Mouse (Mus musculus) gastrocnemius, postnatal 36 days (tissue): ENCODE results near the gene Rhox4a2. TPM values are rescaled to one million over a fixed set of nuclear protein-coding genes. Genes with fewer than 3 reads are reported as not detected.
"Not testable (repeated sequence)": the region's sequence is repeated elsewhere in the genome, so short reads cannot be mapped to it uniquely, and the experiment has no call there.

Experiments
- DNase-seq, 2 experiments: peaks; one replicate each; pipeline ENCODE4 v3.0.0; 2022
- intact Hi-C: fragments of 180-260 bp; cut with DNase I; formaldehyde crosslinking; loops from one replicate; pipeline ENCODE4 v1.15.1; 2025
- long read RNA-seq, 2 experiments: library from polyadenylated mRNA; stranded (forward); transcript quantifications; one replicate each; pipeline ENCODE4 v2.0.0; 2021
- total RNA-seq, 2 experiments: library from RNA; stranded (reverse); gene quantifications; 2 replicates each; pipeline ENCODE4 v1.2.3; 2021

The Rhox4a2 gene
- total RNA-seq = not detected
- long read RNA-seq, experiment 1 = 0 reads
- long read RNA-seq, experiment 2 = 0 reads

GRCm38 (mm10) chrX:37390548-37390947 lies at the start of gene Rhox4a2:
Gene Rhox4a2 (plus strand): TSS chrX:37390848.
- intact Hi-C loops, DNase-seq: not testable (repeated sequence)

- intact Hi-C loops, DNase-seq: not testable (repeated sequence)
Measured at GRCm38 (mm10) chrX:37379728-37380127, 10.9 kb upstream of the Rhox4a2 start, which contains the start of gene Rhox3a2. Gene Rhox3a2 (plus strand): TSS chrX:37380028.

- intact Hi-C loops, DNase-seq: not testable (repeated sequence)
Measured at GRCm38 (mm10) chrX:37411767-37412166, 21.1 kb downstream of the Rhox4a2 start, which contains the start of gene Rhox2b. Gene Rhox2b (plus strand): TSS chrX:37412067.

GRCm38 (mm10) chrX:37432194-37432593 lies 41.5 kb downstream of the Rhox4a2 start, which contains the start of gene Rhox4b:
Gene Rhox4b (plus strand): TSS chrX:37432494.
- intact Hi-C loops, DNase-seq: not testable (repeated sequence)

Other genes with a start within 250 kb of the Rhox4a2 start
- gene Akap14, start 222.0 kb upstream of the Rhox4a2 start, total RNA-seq = not detected
- 100 to 1,000 TPM; 353 to 410 TPM for gene Ndufa1, start 199.7 kb upstream of the Rhox4a2 start, total RNA-seq
- gene Rnf113a1, start 199.6 kb upstream of the Rhox4a2 start, total RNA-seq = 1 to 10 TPM; 1.9 to 3.4 TPM
- not detected for gene Gm9, start 179.8 kb upstream of the Rhox4a2 start, total RNA-seq
- not detected for gene Rhox1, start 168.6 kb upstream of the Rhox4a2 start, total RNA-seq
- gene Rhox2a, start 145.9 kb upstream of the Rhox4a2 start, total RNA-seq = not detected
- not detected for gene Rhox3a, start 140.9 kb upstream of the Rhox4a2 start, total RNA-seq
- not detected for gene Rhox4a, start 125.5 kb upstream of the Rhox4a2 start, total RNA-seq
- not detected for gene Rhox3a2, start 10.8 kb upstream of the Rhox4a2 start, total RNA-seq
- gene Rhox2b, start 21.2 kb downstream of the Rhox4a2 start, total RNA-seq = not detected
- gene Rhox4b, start 41.6 kb downstream of the Rhox4a2 start, total RNA-seq = not detected
- gene Rhox2c, start 62.8 kb downstream of the Rhox4a2 start, total RNA-seq = not detected
- not detected for gene Rhox3c, start 67.7 kb downstream of the Rhox4a2 start, total RNA-seq
- not detected for gene Rhox4c, start 89.5 kb downstream of the Rhox4a2 start, total RNA-seq
- not detected for gene Rhox2d, start 102.6 kb downstream of the Rhox4a2 start, total RNA-seq
- not detected for gene Rhox4d, start 123.5 kb downstream of the Rhox4a2 start, total RNA-seq
- not detected for gene Rhox2e, start 139.6 kb downstream of the Rhox4a2 start, total RNA-seq
- gene Rhox3e, start 151.2 kb downstream of the Rhox4a2 start, total RNA-seq = under 1 TPM in 1 of 2 experiments, not detected in 1; 0.76 TPM
- gene Rhox4e, start 166.6 kb downstream of the Rhox4a2 start, total RNA-seq = not detected
- gene Rhox2f, start 180.6 kb downstream of the Rhox4a2 start, total RNA-seq = not detected
- gene Rhox3f, start 190.1 kb downstream of the Rhox4a2 start, total RNA-seq = not detected
- not detected for gene Rhox4f, start 216.9 kb downstream of the Rhox4a2 start, total RNA-seq
- not detected for gene Rhox3g, start 237.8 kb downstream of the Rhox4a2 start, total RNA-seq